ENCODE assay signal across 16 mouse cellular contexts in the genomic region with DNA sequence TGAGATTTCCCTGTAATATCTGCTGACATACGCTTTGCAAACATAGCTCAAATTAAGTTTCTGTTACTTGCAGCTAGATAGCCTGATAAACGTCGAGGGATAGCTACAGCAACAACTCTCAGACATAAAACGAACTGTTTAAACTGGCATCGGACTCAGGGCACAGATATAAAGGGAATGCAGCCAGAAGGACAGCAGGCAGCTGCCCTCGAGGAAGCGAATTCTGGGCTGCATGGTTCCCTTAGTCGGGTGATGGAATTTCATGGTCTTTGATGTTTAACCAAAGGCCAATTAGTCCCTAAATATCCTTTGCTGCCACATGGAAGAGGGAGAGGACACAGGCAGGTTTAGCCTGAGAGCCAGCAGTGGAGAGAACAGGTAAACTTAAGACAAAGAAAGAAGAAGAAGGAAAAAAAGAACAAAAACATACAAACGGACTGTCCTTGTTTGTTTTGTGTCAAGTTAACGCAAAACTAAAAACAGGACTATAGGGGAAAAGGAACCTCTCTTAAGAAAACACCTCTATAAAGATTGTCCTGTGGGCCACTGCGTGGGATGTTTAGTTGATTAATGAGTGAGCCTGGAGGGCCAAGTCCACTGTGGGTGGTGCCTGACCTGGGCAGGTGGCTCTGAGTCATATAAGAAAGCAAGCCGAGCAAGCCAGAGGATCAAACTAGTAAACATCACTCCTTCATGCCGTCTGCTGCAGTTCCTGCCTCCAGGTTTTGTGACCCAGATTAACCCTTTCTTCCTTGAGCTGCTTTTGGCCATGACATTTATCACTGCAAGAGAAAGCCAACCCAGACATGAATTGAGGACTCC.
DNase-seq lines count a peak whose midpoint lies in the region; ATAC-seq and TF ChIP-seq lines count a peak whose summit lies in the region.
"Had no signal": no experiment of that assay in that cellular context is flagged by ENCODE, and none has a peak within 500 bp of the region (broad histone marks: within the 10 kb centered on the region; RNA-seq: fewer than 3 reads in every experiment).

No protein-coding gene starts in this region.

- H3K9ac ChIP-seq in stomach, postnatal 0 days (ENCODE audit: low read length), result no peak overlapping the region
- H3K9ac ChIP-seq: forebrain, embryonic 15.5 days; limb, embryonic 13.5 days had no signal

- no peak overlapping the region for H3K4me2 ChIP-seq in stomach, postnatal 0 days (replicated peaks; ENCODE audit: low read depth)
- H3K4me2 ChIP-seq: forebrain, embryonic 15.5 days; limb, embryonic 13.5 days had no signal

- no peak for TF ChIP-seq EP300 in stomach, postnatal 0 days (optimal IDR thresholded peaks at IDR 0.05)

- H3K4me3 ChIP-seq in stomach, postnatal 0 days (ENCODE audit: low read depth, low read length), result no peak overlapping the region
- H3K4me3 ChIP-seq: forebrain, embryonic 15.5 days; hindbrain, embryonic 10.5 days; limb, embryonic 13.5 days had no signal

- intact Hi-C loops in left cerebral cortex, postnatal 4 days (cut with DNase I), result no loop called here
- intact Hi-C loops in left cerebral cortex, postnatal 10 days (cut with DNase I), result no loop called here
- intact Hi-C loops in gastrocnemius, postnatal 14 days (cut with DNase I; ENCODE audit: low total_unique reads), result no loop called here

- H3K27me3 ChIP-seq in stomach, postnatal 0 days (ENCODE audit: control insufficient read depth, insufficient read depth, low read length), result no peaks in the 10 kb centered on the region
- H3K27me3 ChIP-seq: forebrain, embryonic 15.5 days; limb, embryonic 13.5 days; Patski had no signal

- peak; percentile 20 for DNase-seq in left cerebral cortex, postnatal 4 days
- DNase-seq in left cerebral cortex, postnatal 10 days (ENCODE audit: extremely low spot score in 1 of 2, low spot score in 2 of 2), result no peak
- DNase-seq in kidney, adult 18-20 months, result peak; percentile 21
- DNase-seq in kidney, postnatal 14 days, result peak; percentile 24
- DNase-seq in stomach, postnatal 0 days (ENCODE audit: low spot score), result peak; percentile 77
- no peak for DNase-seq in T-cell, adult 2 months (ENCODE audit: low spot score)
- DNase-seq in gastrocnemius, postnatal 14 days, result no peak
- DNase-seq: cerebellum, adult 18-20 months; gastrocnemius, postnatal 25 days; midbrain, embryonic 14.5 days; right cerebral cortex, postnatal 14 days had no signal

- H3K27ac ChIP-seq in stomach, postnatal 0 days (replicated peaks), result peak overlapping the region; percentile 50; the same call in 1 of the 2 replicates
- H3K27ac ChIP-seq: forebrain, embryonic 15.5 days; hindbrain, embryonic 10.5 days; limb, embryonic 13.5 days had no signal

- 42% methylated on average over 13 of the region's 13 CpGs for WGBS in stomach, postnatal 0 days

- no peak for TF ChIP-seq CTCF in stomach, postnatal 0 days (IDR thresholded peaks at IDR 0.05; ENCODE audit: low read depth)

- no peaks in the 10 kb centered on the region for H3K4me1 ChIP-seq in stomach, postnatal 0 days (replicated peaks; ENCODE audit: control insufficient read depth, insufficient read depth)
- H3K4me1 ChIP-seq: forebrain, embryonic 15.5 days had no signal

- ATAC-seq in stomach, postnatal 0 days (ENCODE audit: low FRiP score, low TSS enrichment), result peak; percentile 96
- ATAC-seq in erythroblast, adult 5-6 weeks (replicated peaks; ENCODE audit: low FRiP score, poor library complexity, severe bottlenecking), result no peak
- ATAC-seq: forebrain, embryonic 15.5 days; Patski had no signal

- H3K36me3 ChIP-seq in stomach, postnatal 0 days (ENCODE audit: control insufficient read depth, insufficient read depth, low read length), result no peaks in the 10 kb centered on the region
- H3K36me3 ChIP-seq: forebrain, embryonic 15.5 days; hindbrain, embryonic 10.5 days; limb, embryonic 13.5 days had no signal

- no peaks in the 10 kb centered on the region for H3K9me3 ChIP-seq in stomach, postnatal 0 days (ENCODE audit: control insufficient read depth, low read length)
- H3K9me3 ChIP-seq: forebrain, embryonic 15.5 days had no signal

Comparison
In these comparisons a context has a peak if more than half of its experiments do, and no peak if none do; other contexts are left out.
1. DNase-seq: peak in left cerebral cortex, postnatal 4 days (single experiment), kidney, adult 18-20 months (single experiment), kidney, postnatal 14 days (single experiment) and stomach, postnatal 0 days (single experiment); none in left cerebral cortex, postnatal 10 days (0 of 2), T-cell, adult 2 months (single experiment) and gastrocnemius, postnatal 14 days (single experiment).